Comparison of ENCODE assay signal across 19 mouse cellular contexts in the genomic region with DNA sequence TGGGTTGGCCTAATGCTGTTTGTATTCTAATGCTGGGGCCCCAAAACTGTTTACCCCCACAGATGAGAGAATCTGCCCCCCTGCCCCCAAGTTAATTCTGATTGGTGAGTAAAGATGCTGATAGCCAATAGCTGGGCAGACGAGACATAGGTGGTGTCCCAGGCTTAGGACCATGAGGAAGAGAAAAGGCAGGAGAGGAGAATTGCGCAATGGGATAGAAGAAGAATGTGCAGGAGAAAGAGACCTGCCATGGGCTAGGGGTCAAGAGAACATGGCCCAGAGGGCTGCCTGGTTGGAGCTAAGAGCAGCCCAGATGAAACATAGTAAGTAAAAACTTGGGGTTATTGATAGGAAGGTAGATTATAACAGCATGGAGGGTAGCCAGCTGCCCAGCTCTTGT. TPM values are rescaled to one million over a fixed set of nuclear protein-coding genes. Genes with fewer than 3 reads are reported as not detected.
"Had no signal": no experiment of that assay in that cellular context is flagged by ENCODE, and none has a peak within 500 bp of the region (broad histone marks: within the 10 kb centered on the region; RNA-seq: fewer than 3 reads in every experiment).

No protein-coding gene starts in this region.

- H3K27me3 ChIP-seq: liver, embryonic 13.5 days; liver, embryonic 15.5 days; midbrain, embryonic 13.5 days; midbrain, embryonic 15.5 days; neural tube, embryonic 13.5 days; neural tube, embryonic 15.5 days; stomach, embryonic 15.5 days had no signal

- H3K36me3 ChIP-seq: liver, embryonic 13.5 days; liver, embryonic 15.5 days; midbrain, embryonic 13.5 days; midbrain, embryonic 15.5 days; neural tube, embryonic 13.5 days; neural tube, embryonic 15.5 days; stomach, embryonic 15.5 days had no signal

- DNase-seq: liver, embryonic 13.5 days; liver, postnatal 0 days; lung, postnatal 14 days; lung, postnatal 36 days; right cerebral cortex, postnatal 14 days; thymus, adult 2 months; thymus, postnatal 14 days; thymus, postnatal 36 days had no signal

- H3K4me2 ChIP-seq: liver, embryonic 11.5 days; liver, embryonic 13.5 days; liver, embryonic 15.5 days; lung, embryonic 14.5 days; midbrain, embryonic 11.5 days; midbrain, embryonic 13.5 days; midbrain, embryonic 15.5 days; neural tube, embryonic 13.5 days; neural tube, embryonic 15.5 days; stomach, embryonic 15.5 days had no signal

- H3K4me3 ChIP-seq: liver, embryonic 13.5 days; liver, embryonic 15.5 days; megakaryocyte, embryonic 14.5 days; midbrain, embryonic 13.5 days; midbrain, embryonic 15.5 days; neural tube, embryonic 13.5 days; neural tube, embryonic 15.5 days; stomach, embryonic 15.5 days had no signal

RNA-seq across cellular contexts. Expression of a gene that starts 29.7 kb away (rescaled TPM):
- total RNA-seq: monocyte, adult 5-6 weeks had no signal
- polyA plus RNA-seq: midbrain, embryonic 13.5 days had no signal
